Mouse (Mus musculus): Measurements from ENCODE around the gene Trim2. TPM values are rescaled to one million over a fixed set of nuclear protein-coding genes. Genes with fewer than 3 reads are reported as not detected.

Trim2 gene
- total and polyA plus RNA-seq, 2 experiments from 2014 or later, result 127 to 186 TPM

DNA sequence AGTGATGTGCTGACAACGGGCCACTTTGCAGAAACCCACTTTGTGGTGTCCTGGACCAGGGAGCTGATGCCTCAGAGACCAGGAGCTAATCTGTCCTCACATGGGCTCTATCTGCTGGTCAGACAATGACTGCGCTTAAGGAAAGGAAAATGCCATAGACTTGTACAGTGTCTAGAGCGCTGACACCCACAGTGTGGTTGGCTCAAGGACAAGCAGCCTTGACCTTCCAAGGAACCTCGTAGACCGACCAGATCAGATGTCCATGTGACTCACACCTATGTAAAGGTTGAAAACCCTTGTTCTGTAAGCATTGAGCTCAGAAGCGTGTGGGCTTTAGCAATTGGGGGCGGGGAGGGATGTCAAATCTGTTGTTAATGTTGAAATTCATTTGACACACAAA lies 98.2 kb downstream of the Trim2 start:
- Histone ChIP-seq H3K4me2 (ENCODE audit: low read depth) (no peak overlapping the region), H3K27ac (ENCODE audit: low read depth, low read length) (no peak overlapping the region), H3K4me3 (ENCODE audit: low read depth, low read length) (no peak overlapping the region), H3K9ac (no peak overlapping the region), H3K36me3 (ENCODE audit: insufficient read depth) (peaks cover 46% of the 10 kb centered on the region), H3K27me3 (ENCODE audit: insufficient read depth, low read length) (no peaks in the 10 kb centered on the region), H3K4me1 (ENCODE audit: insufficient read depth) (no peaks in the 10 kb centered on the region), H3K9me3 (ENCODE audit: low read length) (no peaks in the 10 kb centered on the region)
- 97% methylated on average over 7 of the region's 7 CpGs for WGBS
- TF ChIP-seq CTCF (IDR thresholded peaks at IDR 0.05; ENCODE audit: low read depth), result no peak
- ATAC-seq, result no peak
- DNase-seq, result no peak

DNA sequence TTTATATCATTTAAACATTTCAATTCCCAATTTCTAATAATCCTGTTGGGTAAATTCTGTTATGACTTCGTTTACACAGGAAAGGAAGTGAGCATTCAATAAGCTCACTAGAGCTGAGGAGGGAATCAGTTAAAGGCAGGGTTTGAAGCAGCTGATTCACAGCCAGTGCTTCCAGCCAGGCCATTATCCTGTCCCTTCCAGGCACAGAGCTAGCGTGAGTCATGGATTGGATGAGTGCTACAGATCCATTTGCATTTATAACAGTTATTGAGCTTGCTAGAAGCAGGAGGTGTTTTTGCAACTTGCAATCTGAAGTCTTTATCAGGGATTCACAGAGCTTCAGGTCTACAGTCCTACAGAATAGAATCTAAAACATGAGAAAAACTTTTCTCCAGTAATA lies 99.3 kb downstream of the Trim2 start:
- no peak for DNase-seq
- H3K9ac ChIP-seq, result no peak overlapping the region
- 35% methylated on average over 2 of the region's 2 CpGs for WGBS
- H3K9me3 ChIP-seq (ENCODE audit: low read length), result no peaks in the 10 kb centered on the region
- no peak overlapping the region for H3K4me3 ChIP-seq (ENCODE audit: low read depth, low read length)
- ATAC-seq, result peak; percentile 58; the same call in 1 of the 2 replicates
- H3K4me2 ChIP-seq (ENCODE audit: low read depth), result no peak overlapping the region
- H3K36me3 ChIP-seq (ENCODE audit: insufficient read depth), result peaks cover 46% of the 10 kb centered on the region
- no peak for TF ChIP-seq CTCF (IDR thresholded peaks at IDR 0.05; ENCODE audit: low read depth)
- H3K27me3 ChIP-seq (ENCODE audit: insufficient read depth, low read length), result no peaks in the 10 kb centered on the region
- no peak overlapping the region for H3K27ac ChIP-seq (ENCODE audit: low read depth, low read length)
- H3K4me1 ChIP-seq (ENCODE audit: insufficient read depth), result no peaks in the 10 kb centered on the region

DNA sequence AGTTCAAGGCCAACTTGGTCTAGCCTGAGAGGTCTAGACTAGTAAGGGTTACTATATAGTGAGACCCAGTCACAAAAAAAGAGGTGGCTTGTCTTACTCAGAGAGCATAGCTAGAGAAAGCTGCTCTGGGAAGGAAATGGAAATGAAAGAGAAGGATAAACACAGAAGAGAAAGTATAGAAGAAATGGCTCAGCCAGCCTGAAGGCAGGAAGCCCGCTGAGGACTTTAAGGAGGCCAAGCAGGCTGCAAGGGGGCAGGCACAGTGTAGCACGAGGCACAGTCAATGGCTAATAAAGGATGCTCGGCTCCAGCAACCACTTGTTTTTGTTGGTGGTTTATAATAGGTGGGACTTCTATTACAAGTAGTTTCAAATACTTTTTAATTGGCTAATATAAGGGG lies 100.6 kb downstream of the Trim2 start:
- Histone ChIP-seq H3K36me3 (ENCODE audit: insufficient read depth) (peaks cover 46% of the 10 kb centered on the region), H3K9me3 (ENCODE audit: low read length) (no peaks in the 10 kb centered on the region), H3K27ac (ENCODE audit: low read depth, low read length) (no peak overlapping the region), H3K4me3 (ENCODE audit: low read depth, low read length) (no peak overlapping the region), H3K4me2 (ENCODE audit: low read depth) (no peak overlapping the region), H3K9ac (no peak overlapping the region), H3K4me1 (ENCODE audit: insufficient read depth) (peaks cover 7% of the 10 kb centered on the region; the same call in 1 of the 2 replicates), H3K27me3 (ENCODE audit: insufficient read depth, low read length) (no peaks in the 10 kb centered on the region)
- ATAC-seq, result no peak
- DNase-seq, result no peak
- 73% methylated on average over 3 of the region's 3 CpGs for WGBS
- TF ChIP-seq CTCF (IDR thresholded peaks at IDR 0.05; ENCODE audit: low read depth), result no peak

DNA sequence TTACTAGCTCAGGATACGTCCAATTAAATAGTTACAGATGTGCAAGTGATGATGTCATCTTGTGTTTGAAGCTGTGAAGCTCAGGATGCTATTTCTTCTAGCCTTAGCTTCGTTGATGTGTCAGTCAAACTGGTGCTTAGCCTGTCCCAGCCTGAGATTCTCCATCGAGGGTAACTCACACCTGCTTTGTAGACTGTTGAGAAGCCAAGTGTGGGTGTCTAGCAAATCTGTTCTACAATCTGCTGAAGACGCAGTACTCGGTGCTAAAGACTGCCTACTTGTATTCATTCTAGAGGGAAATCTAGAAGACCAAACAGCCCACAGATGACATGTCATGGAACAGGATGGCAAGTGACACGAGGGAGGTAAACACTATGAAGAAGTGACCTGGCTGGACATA lies 101.0 kb downstream of the Trim2 start:
- peak; percentile 26 for DNase-seq
- H3K4me3 ChIP-seq (ENCODE audit: low read depth, low read length), result no peak overlapping the region
- peaks cover 7% of the 10 kb centered on the region; the same call in 1 of the 2 replicates for H3K4me1 ChIP-seq (ENCODE audit: insufficient read depth)
- no peak overlapping the region for H3K9ac ChIP-seq
- peaks cover 46% of the 10 kb centered on the region for H3K36me3 ChIP-seq (ENCODE audit: insufficient read depth)
- 73% methylated on average over 6 of the region's 6 CpGs for WGBS
- H3K27ac ChIP-seq (ENCODE audit: low read depth, low read length), result no peak overlapping the region
- no peak for TF ChIP-seq CTCF (IDR thresholded peaks at IDR 0.05; ENCODE audit: low read depth)
- no peak for ATAC-seq
- no peaks in the 10 kb centered on the region for H3K9me3 ChIP-seq (ENCODE audit: low read length)
- H3K4me2 ChIP-seq (ENCODE audit: low read depth), result no peak overlapping the region
- H3K27me3 ChIP-seq (ENCODE audit: insufficient read depth, low read length), result no peaks in the 10 kb centered on the region

DNA sequence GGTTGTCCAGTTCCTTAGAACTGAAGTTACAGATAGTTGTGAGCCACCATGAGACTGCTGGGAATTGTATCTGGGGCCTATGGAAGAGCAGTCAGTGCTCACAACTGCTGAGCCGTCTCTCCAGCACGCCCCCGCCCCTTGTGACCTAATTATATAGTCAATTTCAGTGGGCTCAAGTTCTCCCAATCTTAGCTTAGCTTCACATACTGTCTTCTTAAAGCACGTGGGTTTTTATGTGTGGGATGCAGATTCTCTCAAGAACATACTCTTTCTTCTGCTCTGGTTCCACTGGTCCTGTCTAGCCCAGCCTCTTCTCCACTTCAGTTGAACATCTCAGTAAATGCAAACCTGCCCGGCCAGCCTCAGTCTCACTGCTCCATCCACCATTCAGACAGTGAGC lies 102.0 kb downstream of the Trim2 start:
- no peaks in the 10 kb centered on the region for H3K27me3 ChIP-seq (ENCODE audit: insufficient read depth, low read length)
- no peak overlapping the region for H3K4me2 ChIP-seq (ENCODE audit: low read depth)
- H3K36me3 ChIP-seq (ENCODE audit: insufficient read depth), result peaks cover 43% of the 10 kb centered on the region
- peaks cover 7% of the 10 kb centered on the region; the same call in 1 of the 2 replicates for H3K4me1 ChIP-seq (ENCODE audit: insufficient read depth)
- no peak overlapping the region for H3K9ac ChIP-seq
- no peaks in the 10 kb centered on the region for H3K9me3 ChIP-seq (ENCODE audit: low read length)
- TF ChIP-seq CTCF (IDR thresholded peaks at IDR 0.05; ENCODE audit: low read depth), result no peak
- no peak overlapping the region for H3K4me3 ChIP-seq (ENCODE audit: low read depth, low read length)
- no peak overlapping the region for H3K27ac ChIP-seq (ENCODE audit: low read depth, low read length)
- DNase-seq (no peak), ATAC-seq (no peak)
- WGBS, result 79% methylated on average over 5 of the region's 5 CpGs

DNA sequence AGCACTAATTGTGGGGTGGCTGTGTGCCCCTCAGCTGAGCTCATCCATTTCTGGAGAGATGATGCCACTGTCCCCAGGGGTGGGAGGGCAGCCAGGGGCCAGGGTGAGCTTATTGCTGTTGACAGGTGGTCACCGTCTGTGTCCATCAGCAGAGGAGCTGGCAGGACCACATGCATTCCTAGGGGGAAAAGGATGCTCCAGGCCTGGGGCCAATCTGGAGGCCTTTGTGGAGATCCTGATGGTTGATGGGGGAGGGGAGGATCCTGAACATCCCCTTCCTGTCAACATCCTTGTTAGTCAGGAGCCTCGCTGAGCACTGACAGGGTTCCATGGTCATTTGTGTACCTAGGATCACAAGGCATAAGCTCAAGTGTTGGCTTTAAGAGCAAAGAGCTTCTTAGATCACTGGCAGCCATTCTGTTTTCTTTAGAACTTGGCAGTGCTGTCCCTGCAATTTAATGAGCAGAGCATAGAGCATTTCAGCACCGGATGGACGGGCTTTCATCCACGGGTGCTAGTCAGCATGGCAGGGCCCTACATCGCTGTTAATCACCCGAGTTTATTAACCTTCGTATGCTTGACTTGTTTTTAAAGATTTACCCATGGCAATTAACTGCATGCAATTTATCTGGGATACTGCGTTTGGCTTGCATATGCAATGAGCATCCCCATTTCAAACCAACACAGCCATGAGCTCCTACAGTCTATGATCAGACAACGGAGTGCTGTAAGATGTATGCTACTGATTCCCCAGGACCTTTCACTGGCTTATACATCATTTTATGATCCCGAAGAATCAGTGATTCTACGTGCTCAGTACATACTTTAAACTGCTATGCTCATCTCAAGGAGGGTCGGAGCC lies 105.9 kb downstream of the Trim2 start:
- Histone ChIP-seq H3K9me3 (ENCODE audit: low read length) (no peaks in the 10 kb centered on the region), H3K36me3 (ENCODE audit: insufficient read depth) (peaks cover 23% of the 10 kb centered on the region), H3K4me2 (ENCODE audit: low read depth) (no peak overlapping the region), H3K27ac (ENCODE audit: low read depth, low read length) (peak overlapping the region; percentile 71), H3K4me3 (ENCODE audit: low read depth, low read length) (no peak overlapping the region), H3K9ac (no peak overlapping the region), H3K27me3 (ENCODE audit: insufficient read depth, low read length) (no peaks in the 10 kb centered on the region), H3K4me1 (ENCODE audit: insufficient read depth) (peaks cover 7% of the 10 kb centered on the region; the same call in 1 of the 2 replicates)
- no peak for TF ChIP-seq CTCF (IDR thresholded peaks at IDR 0.05; ENCODE audit: low read depth)
- ATAC-seq, result peak; percentile 79
- peak; percentile 78 for DNase-seq
- 25% methylated on average over 13 of the region's 13 CpGs for WGBS

DNA sequence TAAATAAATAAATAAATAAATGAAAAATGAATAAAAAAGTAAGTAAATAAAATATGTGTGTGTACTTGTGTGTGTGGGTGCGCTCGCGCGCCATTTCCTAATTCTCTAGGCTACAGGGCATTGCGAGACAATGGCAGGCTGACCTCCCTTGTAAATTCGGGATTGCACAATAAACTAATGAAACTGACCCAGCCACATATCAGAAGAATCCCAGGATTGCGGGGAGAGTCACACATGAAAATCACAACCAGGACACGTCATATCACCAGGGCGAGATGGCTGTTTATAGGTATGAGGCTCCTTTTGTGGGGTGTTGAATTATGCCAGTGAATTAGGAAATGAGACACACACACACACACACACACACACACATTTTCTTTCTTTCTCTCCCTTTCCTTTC lies 107.2 kb downstream of the Trim2 start:
- no peak for TF ChIP-seq CTCF (IDR thresholded peaks at IDR 0.05; ENCODE audit: low read depth)
- Histone ChIP-seq H3K27me3 (ENCODE audit: insufficient read depth, low read length) (no peaks in the 10 kb centered on the region), H3K27ac (ENCODE audit: low read depth, low read length) (no peak overlapping the region), H3K9me3 (ENCODE audit: low read length) (no peaks in the 10 kb centered on the region), H3K4me2 (ENCODE audit: low read depth) (no peak overlapping the region), H3K36me3 (ENCODE audit: insufficient read depth) (peaks cover 12% of the 10 kb centered on the region), H3K4me3 (ENCODE audit: low read depth, low read length) (no peak overlapping the region), H3K9ac (no peak overlapping the region), H3K4me1 (ENCODE audit: insufficient read depth) (peaks cover 7% of the 10 kb centered on the region; the same call in 1 of the 2 replicates)
- no peak for DNase-seq
- WGBS, result 90% methylated on average over 9 of the region's 9 CpGs
- ATAC-seq, result no peak

All from forebrain, postnatal 0 days (tissue).